Mouse (Mus musculus) adrenal gland, postnatal 10 days (tissue): ENCODE results near the gene Galnt4. TPM values are rescaled to one million over a fixed set of nuclear protein-coding genes. Genes with fewer than 3 reads are reported as not detected.
"Not testable (repeated sequence)": the region's sequence is repeated elsewhere in the genome, so short reads cannot be mapped to it uniquely, and the experiment has no call there.

Source experiments
- DNase-seq: peaks from one replicate; pipeline ENCODE4 v3.0.0; 2021; ENCODE audit warnings: mixed read lengths
- total RNA-seq, 2 experiments: library from RNA; stranded (reverse); gene quantifications; 2 replicates each; pipeline ENCODE4 v1.2.3; 2021

The Galnt4 gene
- total RNA-seq, 2 experiments from 2014 or later = 7.1 to 7.5 TPM

DNA sequence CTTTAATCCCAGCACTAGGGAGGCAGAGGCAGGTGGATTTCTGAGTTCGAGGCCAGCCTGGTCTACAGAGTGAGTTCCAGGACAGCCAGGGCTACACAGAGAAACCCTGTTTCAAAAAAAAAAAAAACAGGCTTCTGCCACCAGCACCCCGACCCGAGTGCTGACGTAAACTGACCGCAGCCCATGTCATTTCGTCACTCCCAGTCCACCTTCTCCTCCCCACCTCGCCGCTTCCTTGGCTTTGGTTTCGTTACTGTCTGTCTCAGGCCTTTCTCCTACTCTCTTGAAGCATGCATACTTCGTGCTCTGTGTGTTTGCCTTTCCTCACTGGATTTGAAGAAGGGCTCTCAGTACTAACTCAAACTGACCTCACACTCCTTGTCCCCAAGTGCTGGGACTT, 49.7 kb downstream of the Galnt4 start:
- not testable (repeated sequence) for DNase-seq

DNA sequence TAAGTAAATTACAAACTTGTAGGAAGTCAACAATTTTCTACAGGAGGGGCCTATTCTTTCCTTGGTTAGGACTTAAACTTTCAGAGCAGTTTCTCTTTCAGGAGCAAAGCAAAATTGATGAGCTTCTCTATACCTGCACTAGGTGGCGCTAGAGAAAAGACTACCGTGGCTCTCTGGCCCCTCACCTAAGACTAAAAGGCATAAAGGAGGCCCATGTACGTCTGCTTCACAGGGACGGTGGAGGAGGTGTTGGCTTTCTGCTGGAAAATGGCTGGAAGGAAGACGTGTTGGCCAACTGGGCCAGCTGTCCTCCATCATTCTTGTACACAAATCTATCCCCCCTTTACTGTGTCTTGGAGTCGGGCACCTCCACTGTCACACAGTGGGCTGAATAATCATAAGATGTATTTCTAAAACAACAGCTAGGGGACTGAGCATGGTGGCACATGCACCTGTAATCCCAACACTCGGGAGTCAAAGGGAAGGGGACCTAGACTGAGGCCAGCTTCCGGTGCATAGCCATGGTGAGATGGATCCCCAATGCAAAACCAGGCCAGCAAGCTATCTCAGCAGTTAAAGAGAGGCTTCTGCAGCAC, 54.1 kb downstream of the Galnt4 start:
- peak; percentile 41 for DNase-seq

Other genes starting within 250 kb of the Galnt4 start
- 10 to 100 TPM; 53.1 to 57.7 TPM for gene Atp2b1, start 193.8 kb upstream of the Galnt4 start, total RNA-seq
- 10 to 100 TPM; 10.3 to 12.6 TPM for gene Poc1b, start 1.1 kb upstream of the Galnt4 start, total RNA-seq
- not detected for gene Phxr2, start 18.2 kb downstream of the Galnt4 start, total RNA-seq
- 10 to 100 TPM; 90.0 to 93.5 TPM for gene Dusp6, start 155.1 kb downstream of the Galnt4 start, total RNA-seq